In the genomic region with DNA sequence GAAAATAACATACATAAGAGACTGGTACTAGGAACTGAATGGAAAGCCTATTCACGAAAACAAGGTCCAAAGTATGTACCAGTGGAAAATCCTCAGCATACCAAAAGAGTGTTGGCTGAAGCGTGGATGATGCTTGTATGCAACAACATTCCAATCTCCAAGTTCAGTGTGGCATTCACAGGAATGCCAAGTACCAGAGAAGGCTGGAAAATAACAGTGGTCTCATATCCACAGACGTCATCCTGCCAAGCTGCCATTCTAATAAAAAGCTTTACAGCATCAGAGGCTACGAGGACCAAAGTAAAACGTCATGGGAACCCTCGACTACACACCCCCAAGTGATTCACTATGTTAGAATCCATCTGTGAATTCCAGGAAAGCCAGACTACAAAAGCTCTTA, we compare ENCODE assay signal across 24 mouse cellular contexts.
DNase-seq lines count a peak whose midpoint lies in the region; ATAC-seq lines count a peak whose summit lies in the region.
"Had no signal": no experiment of that assay in that cellular context is flagged by ENCODE, and none has a peak within 500 bp of the region (broad histone marks: within the 10 kb centered on the region; RNA-seq: fewer than 3 reads in every experiment).

No protein-coding gene starts in this region.

- no peaks in the 10 kb centered on the region for H3K27me3 ChIP-seq in embryonic facial prominence, embryonic 14.5 days (replicated peaks; ENCODE audit: control insufficient read depth, insufficient read depth, low read length)
- no peaks in the 10 kb centered on the region for H3K27me3 ChIP-seq in embryonic facial prominence, embryonic 10.5 days (replicated peaks; ENCODE audit: low read depth, poor library complexity, severe bottlenecking)
- H3K27me3 ChIP-seq in heart, embryonic 15.5 days, result no peaks in the 10 kb centered on the region
- no peaks in the 10 kb centered on the region for H3K27me3 ChIP-seq in midbrain, embryonic 15.5 days (replicated peaks)
- H3K27me3 ChIP-seq: embryonic facial prominence, embryonic 15.5 days; hindbrain, embryonic 13.5 days; kidney, embryonic 15.5 days; liver, embryonic 15.5 days had no signal

- no peaks in the 10 kb centered on the region for H3K36me3 ChIP-seq in embryonic facial prominence, embryonic 14.5 days (ENCODE audit: control insufficient read depth, insufficient read depth, low read length)
- no peaks in the 10 kb centered on the region for H3K36me3 ChIP-seq in embryonic facial prominence, embryonic 10.5 days (replicated peaks)
- no peaks in the 10 kb centered on the region for H3K36me3 ChIP-seq in heart, embryonic 15.5 days
- H3K36me3 ChIP-seq in midbrain, embryonic 15.5 days (replicated peaks), result no peaks in the 10 kb centered on the region
- H3K36me3 ChIP-seq: embryonic facial prominence, embryonic 15.5 days; hindbrain, embryonic 13.5 days; kidney, embryonic 15.5 days; liver, embryonic 15.5 days; midbrain, embryonic 10.5 days had no signal

- ATAC-seq in embryonic facial prominence, embryonic 14.5 days (ENCODE audit: low read depth), result no peak
- peak; percentile 73; the same call in 1 of the 2 replicates for ATAC-seq in heart, embryonic 15.5 days (replicated peaks; ENCODE audit: insufficient number of reproducible peaks, insufficient read depth, low FRiP score, low read depth)
- no peak for ATAC-seq in midbrain, embryonic 15.5 days (replicated peaks)
- ATAC-seq: forebrain, embryonic 16.5 days had no signal

- no peak overlapping the region for H3K4me3 ChIP-seq in embryonic facial prominence, embryonic 14.5 days (ENCODE audit: low read depth, low read length)
- H3K4me3 ChIP-seq in embryonic facial prominence, embryonic 10.5 days, result no peak overlapping the region
- H3K4me3 ChIP-seq in heart, embryonic 15.5 days, result no peak overlapping the region
- no peak overlapping the region for H3K4me3 ChIP-seq in midbrain, embryonic 15.5 days
- H3K4me3 ChIP-seq: embryonic facial prominence, embryonic 15.5 days; hindbrain, embryonic 13.5 days; kidney, embryonic 15.5 days; liver, embryonic 15.5 days; midbrain, embryonic 10.5 days had no signal

- no peak overlapping the region for H3K27ac ChIP-seq in embryonic facial prominence, embryonic 14.5 days (replicated peaks; ENCODE audit: low read depth, low read length)
- H3K27ac ChIP-seq in embryonic facial prominence, embryonic 10.5 days (replicated peaks), result no peak overlapping the region
- H3K27ac ChIP-seq in heart, embryonic 15.5 days, result peak overlapping the region; percentile 61
- H3K27ac ChIP-seq in midbrain, embryonic 15.5 days, result no peak overlapping the region
- H3K27ac ChIP-seq: embryonic facial prominence, embryonic 15.5 days; hindbrain, embryonic 13.5 days; kidney, embryonic 15.5 days; liver, embryonic 15.5 days; macrophage; midbrain, embryonic 10.5 days had no signal

- H3K9me3 ChIP-seq in embryonic facial prominence, embryonic 14.5 days (ENCODE audit: control insufficient read depth, low read length), result no peaks in the 10 kb centered on the region
- no peaks in the 10 kb centered on the region for H3K9me3 ChIP-seq in embryonic facial prominence, embryonic 10.5 days
- no peaks in the 10 kb centered on the region for H3K9me3 ChIP-seq in heart, embryonic 15.5 days (replicated peaks)
- H3K9me3 ChIP-seq in midbrain, embryonic 15.5 days, result no peaks in the 10 kb centered on the region
- H3K9me3 ChIP-seq: embryonic facial prominence, embryonic 15.5 days; hindbrain, embryonic 13.5 days; kidney, embryonic 15.5 days; liver, embryonic 15.5 days; midbrain, embryonic 10.5 days had no signal

- DNase-seq in embryonic facial prominence, embryonic 14.5 days (ENCODE audit: low spot score), result peak; percentile 17
- DNase-seq in embryonic facial prominence, embryonic 10.5 days (ENCODE audit: low spot score), result no peak
- no peak for DNase-seq in heart, adult 9 months (ENCODE audit: low spot score in 2 of 2)
- DNase-seq in 3T3-L1 (ENCODE audit: low read depth, low spot score), result peak; percentile 20
- DNase-seq in lung, postnatal 25 days (ENCODE audit: low spot score), result peak; percentile 33
- DNase-seq: adrenal gland, postnatal 25 days; cerebellum, adult 8-10 months; cerebellum, postnatal 36 days; embryo, embryonic 11 days; gastrocnemius, postnatal 10 days; kidney, adult 11 months; kidney, postnatal 36 days; liver; thymus, adult 18-20 months; thymus, postnatal 36 days had no signal

- no peak overlapping the region for H3K9ac ChIP-seq in embryonic facial prominence, embryonic 14.5 days (ENCODE audit: low read depth, low read length)
- H3K9ac ChIP-seq in heart, embryonic 15.5 days, result no peak overlapping the region
- no peak overlapping the region for H3K9ac ChIP-seq in midbrain, embryonic 15.5 days
- H3K9ac ChIP-seq: embryonic facial prominence, embryonic 15.5 days; hindbrain, embryonic 13.5 days; kidney, embryonic 15.5 days; liver, embryonic 15.5 days had no signal

- H3K4me2 ChIP-seq in embryonic facial prominence, embryonic 14.5 days (ENCODE audit: low read depth, low read length), result no peak overlapping the region
- 0 out of 2 replicates have a peak overlapping the region, but pooled peaks have one; percentile 26 for H3K4me2 ChIP-seq in heart, embryonic 15.5 days
- H3K4me2 ChIP-seq in midbrain, embryonic 15.5 days, result no peak overlapping the region
- H3K4me2 ChIP-seq: embryonic facial prominence, embryonic 15.5 days; hindbrain, embryonic 13.5 days; kidney, embryonic 15.5 days; liver, embryonic 15.5 days had no signal

- 66% methylated on average over 6 of the region's 6 CpGs for WGBS in embryonic facial prominence, embryonic 14.5 days
- WGBS in embryonic facial prominence, embryonic 10.5 days, result 90% methylated on average over 6 of the region's 6 CpGs
- WGBS in heart, embryonic 15.5 days, result 25% methylated on average over 6 of the region's 6 CpGs
- WGBS in midbrain, embryonic 15.5 days, result 83% methylated on average over 6 of the region's 6 CpGs

- no peaks in the 10 kb centered on the region for H3K4me1 ChIP-seq in embryonic facial prominence, embryonic 14.5 days (ENCODE audit: control insufficient read depth, insufficient read depth, low read length)
- H3K4me1 ChIP-seq in embryonic facial prominence, embryonic 10.5 days, result no peaks in the 10 kb centered on the region
- H3K4me1 ChIP-seq in heart, embryonic 15.5 days (replicated peaks), result peaks cover 6% of the 10 kb centered on the region
- H3K4me1 ChIP-seq in midbrain, embryonic 15.5 days, result no peaks in the 10 kb centered on the region
- H3K4me1 ChIP-seq: embryonic facial prominence, embryonic 15.5 days; hindbrain, embryonic 13.5 days; kidney, embryonic 15.5 days; liver, embryonic 15.5 days; midbrain, embryonic 10.5 days had no signal

Comparison
In these comparisons a context has a peak if more than half of its experiments do, and no peak if none do; other contexts are left out.
1. DNase-seq: peak in embryonic facial prominence, embryonic 14.5 days (single experiment), 3T3-L1 (single experiment) and lung, postnatal 25 days (single experiment); none in embryonic facial prominence, embryonic 10.5 days (single experiment) and heart, adult 9 months (0 of 2).